Mouse (Mus musculus): ENCODE data around the gene Rsg1. TPM values are rescaled to one million over a fixed set of nuclear protein-coding genes. Genes with fewer than 3 reads are reported as not detected.
A peak's percentile ranks its signal among the peaks of the same experiment; 100 is the strongest.

The Rsg1 gene
- polyA plus RNA-seq, 1 experiment from 2014 or later = 10.9 TPM

DNA sequence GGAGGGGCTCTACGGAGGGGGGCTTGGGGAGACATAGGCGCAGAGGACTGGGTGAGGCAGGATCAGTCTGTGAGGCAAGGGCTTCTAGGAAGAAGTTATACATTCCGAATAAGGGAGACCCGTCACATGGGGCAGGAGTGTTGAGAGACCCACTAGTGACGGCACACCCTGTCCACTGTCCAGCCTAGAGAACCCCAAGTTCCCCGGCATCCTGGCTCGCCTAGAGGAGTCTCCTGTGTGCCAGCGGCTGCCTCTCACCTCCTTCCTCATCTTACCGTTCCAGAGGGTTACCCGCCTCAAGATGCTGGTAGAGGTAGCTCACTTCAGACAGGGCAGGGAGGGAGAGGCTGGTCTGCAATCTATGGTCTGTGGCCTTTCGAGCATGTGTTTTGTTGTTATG is 35.6 kb downstream of the Rsg1 start:
- H3K27me3 ChIP-seq = peaks cover 35% of the 10 kb centered on the region
- ATAC-seq (ENCODE audit: low FRiP score, low read depth) = no peak
- WGBS = 81% methylated on average over 11 of the region's 11 CpGs

DNA sequence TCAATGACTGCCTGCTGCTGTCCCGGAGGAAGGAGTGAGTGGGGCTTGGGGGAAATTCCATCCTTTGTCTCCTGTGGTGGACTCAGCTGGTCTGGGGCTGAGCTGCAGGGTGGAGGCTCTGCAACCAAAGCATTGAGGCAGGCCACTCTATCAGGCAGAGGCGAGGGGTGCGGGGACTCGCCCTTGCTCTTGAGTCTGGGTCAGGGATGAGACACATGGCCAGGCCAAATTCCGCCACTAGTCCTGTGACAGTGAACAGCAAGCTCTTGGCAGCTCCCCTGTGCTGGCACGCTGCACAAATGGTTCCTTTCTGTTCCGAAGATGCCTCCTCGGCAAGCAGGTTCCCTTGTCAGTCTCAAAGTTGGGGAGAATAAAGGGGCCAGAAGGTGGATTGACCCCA is 37.3 kb downstream of the Rsg1 start:
- H3K4me1 ChIP-seq (replicated peaks) = peaks cover 28% of the 10 kb centered on the region
- no peak overlapping the region for H3K9ac ChIP-seq
- WGBS = 59% methylated on average over 8 of the region's 8 CpGs
- no peak for ATAC-seq (ENCODE audit: low FRiP score, low read depth)
- H3K27me3 ChIP-seq = peaks cover 33% of the 10 kb centered on the region
- no peaks in the 10 kb centered on the region for H3K36me3 ChIP-seq
- no peak overlapping the region for H3K4me3 ChIP-seq
- H3K27ac ChIP-seq (replicated peaks) = no peak overlapping the region
- H3K9me3 ChIP-seq = no peaks in the 10 kb centered on the region
- H3K4me2 ChIP-seq = no peak overlapping the region

More for the DNA sequence above, 35.6 kb downstream of the Rsg1 start:
- no peak overlapping the region for H3K27ac ChIP-seq (replicated peaks)
- H3K36me3 ChIP-seq = no peaks in the 10 kb centered on the region
- no peak overlapping the region for H3K4me2 ChIP-seq
- no peaks in the 10 kb centered on the region for H3K9me3 ChIP-seq
- peaks cover 44% of the 10 kb centered on the region for H3K4me1 ChIP-seq (replicated peaks)
- H3K9ac ChIP-seq = no peak overlapping the region
- H3K4me3 ChIP-seq = no peak overlapping the region

DNA sequence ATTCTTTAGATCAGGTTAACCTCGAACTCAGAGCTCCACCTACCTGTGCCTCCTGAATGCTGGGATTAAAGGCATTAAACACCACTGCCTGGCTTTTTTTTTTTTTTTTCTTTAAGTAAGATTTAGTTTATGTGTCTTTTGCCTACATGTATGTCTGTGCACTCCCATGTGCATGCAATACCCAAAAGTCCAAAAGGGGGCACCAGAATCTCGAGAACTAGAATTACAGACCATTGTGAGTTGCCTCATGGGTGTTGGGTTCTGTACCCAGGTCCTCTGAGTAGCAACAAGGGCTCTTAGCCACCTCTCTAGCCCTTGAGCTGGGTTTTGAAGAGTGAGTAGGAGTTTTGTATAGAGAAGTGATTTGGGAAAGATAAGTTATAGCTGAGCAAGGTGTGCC is 38.9 kb downstream of the Rsg1 start:
- H3K27ac ChIP-seq (replicated peaks) = no peak overlapping the region
- 68% methylated on average over 2 of the region's 2 CpGs for WGBS
- ATAC-seq (ENCODE audit: low FRiP score, low read depth) = no peak

DNA sequence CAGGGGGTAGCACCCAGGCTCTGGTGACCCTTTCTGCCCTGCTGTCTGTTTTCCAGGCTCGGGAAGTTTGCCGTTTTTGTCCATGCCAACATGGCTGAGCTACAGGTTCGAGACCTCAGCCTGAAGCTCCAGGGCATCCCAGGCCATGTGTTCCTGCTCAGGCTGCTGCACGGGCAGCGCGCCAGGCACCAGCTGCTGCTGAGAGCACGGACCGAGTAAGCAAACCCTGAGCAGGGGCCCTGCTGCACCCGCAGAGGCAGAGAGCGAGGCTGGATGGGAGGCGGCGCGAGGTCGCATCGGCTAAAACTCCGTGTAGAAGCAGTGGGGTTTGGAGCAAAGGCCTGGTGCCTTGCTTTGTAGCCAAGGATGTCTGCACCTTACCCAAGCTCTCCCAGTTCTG is 40.5 kb downstream of the Rsg1 start:
- Histone ChIP-seq H3K27ac (replicated peaks) (no peak overlapping the region), H3K9me3 (no peaks in the 10 kb centered on the region), H3K4me3 (no peak overlapping the region), H3K4me2 (no peak overlapping the region), H3K9ac (no peak overlapping the region), H3K27me3 (peaks cover 4% of the 10 kb centered on the region), H3K36me3 (no peaks in the 10 kb centered on the region), H3K4me1 (replicated peaks) (no peaks in the 10 kb centered on the region; the same call in 1 of the 2 replicates)
- WGBS = 50% methylated on average over 16 of the region's 16 CpGs
- ATAC-seq (ENCODE audit: low FRiP score, low read depth) = peak; percentile 7; the same call in 1 of the 2 replicates

More for the DNA sequence above, 38.9 kb downstream of the Rsg1 start:
- Histone ChIP-seq H3K4me2 (no peak overlapping the region), H3K27me3 (peaks cover 20% of the 10 kb centered on the region), H3K36me3 (no peaks in the 10 kb centered on the region), H3K9ac (no peak overlapping the region), H3K4me3 (no peak overlapping the region), H3K4me1 (replicated peaks) (peaks cover 12% of the 10 kb centered on the region), H3K9me3 (no peaks in the 10 kb centered on the region)

GRCm38 (mm10) chr4:141257440-141257839 is 43.7 kb downstream of the Rsg1 start:
- Histone ChIP-seq H3K4me2 (no peak overlapping the region), H3K4me3 (no peak overlapping the region), H3K9ac (no peak overlapping the region), H3K27ac (replicated peaks) (no peak overlapping the region), H3K36me3 (no peaks in the 10 kb centered on the region), H3K4me1 (replicated peaks) (no peaks in the 10 kb centered on the region; the same call in 1 of the 2 replicates), H3K27me3 (no peaks in the 10 kb centered on the region), H3K9me3 (no peaks in the 10 kb centered on the region)
- ATAC-seq (ENCODE audit: low FRiP score, low read depth) = no peak
- WGBS = 73% methylated on average over 5 of the region's 5 CpGs

- no peaks in the 10 kb centered on the region for H3K4me1 ChIP-seq (replicated peaks)
- H3K9me3 ChIP-seq = no peaks in the 10 kb centered on the region
- no peak overlapping the region for H3K9ac ChIP-seq
- WGBS = 81% methylated on average over 12 of the region's 12 CpGs
- no peaks in the 10 kb centered on the region for H3K27me3 ChIP-seq
- H3K27ac ChIP-seq (replicated peaks) = no peak overlapping the region
- H3K4me3 ChIP-seq = no peak overlapping the region
- no peaks in the 10 kb centered on the region for H3K36me3 ChIP-seq
- ATAC-seq (ENCODE audit: low FRiP score, low read depth) = no peak
- H3K4me2 ChIP-seq = no peak overlapping the region
Measured at GRCm38 (mm10) chr4:141259413-141259812, 45.7 kb downstream of the Rsg1 start.

- no peaks in the 10 kb centered on the region for H3K9me3 ChIP-seq
- no peak overlapping the region for H3K27ac ChIP-seq (replicated peaks)
- 55% methylated on average over 16 of the region's 16 CpGs for WGBS
- H3K4me3 ChIP-seq = no peak overlapping the region
- peak overlapping the region; percentile 18 for H3K4me2 ChIP-seq
- no peak overlapping the region for H3K9ac ChIP-seq
- H3K36me3 ChIP-seq = no peaks in the 10 kb centered on the region
- ATAC-seq (ENCODE audit: low FRiP score, low read depth) = no peak
- H3K27me3 ChIP-seq = no peaks in the 10 kb centered on the region
- H3K4me1 ChIP-seq (replicated peaks) = no peaks in the 10 kb centered on the region
Measured at GRCm38 (mm10) chr4:141260007-141260723, 46.4 kb downstream of the Rsg1 start.

GRCm38 (mm10) chr4:141262906-141263637 is 49.3 kb downstream of the Rsg1 start:
- Histone ChIP-seq H3K4me2 (no peak overlapping the region), H3K27me3 (no peaks in the 10 kb centered on the region), H3K9me3 (no peaks in the 10 kb centered on the region), H3K36me3 (no peaks in the 10 kb centered on the region), H3K27ac (replicated peaks) (no peak overlapping the region), H3K4me3 (no peak overlapping the region), H3K4me1 (replicated peaks) (no peaks in the 10 kb centered on the region), H3K9ac (no peak overlapping the region)
- ATAC-seq (ENCODE audit: low FRiP score, low read depth) = no peak
- 80% methylated on average over 10 of the region's 10 CpGs for WGBS

GRCm38 (mm10) chr4:141265979-141266637 is 52.4 kb downstream of the Rsg1 start:
- no peak overlapping the region for H3K4me3 ChIP-seq
- WGBS = 90% methylated on average over 3 of the region's 3 CpGs
- no peak for ATAC-seq (ENCODE audit: low FRiP score, low read depth)
- no peaks in the 10 kb centered on the region for H3K27me3 ChIP-seq
- H3K4me2 ChIP-seq = no peak overlapping the region
- no peaks in the 10 kb centered on the region for H3K9me3 ChIP-seq
- H3K27ac ChIP-seq (replicated peaks) = no peak overlapping the region
- no peaks in the 10 kb centered on the region for H3K4me1 ChIP-seq (replicated peaks)
- no peaks in the 10 kb centered on the region for H3K36me3 ChIP-seq
- no peak overlapping the region for H3K9ac ChIP-seq

DNA sequence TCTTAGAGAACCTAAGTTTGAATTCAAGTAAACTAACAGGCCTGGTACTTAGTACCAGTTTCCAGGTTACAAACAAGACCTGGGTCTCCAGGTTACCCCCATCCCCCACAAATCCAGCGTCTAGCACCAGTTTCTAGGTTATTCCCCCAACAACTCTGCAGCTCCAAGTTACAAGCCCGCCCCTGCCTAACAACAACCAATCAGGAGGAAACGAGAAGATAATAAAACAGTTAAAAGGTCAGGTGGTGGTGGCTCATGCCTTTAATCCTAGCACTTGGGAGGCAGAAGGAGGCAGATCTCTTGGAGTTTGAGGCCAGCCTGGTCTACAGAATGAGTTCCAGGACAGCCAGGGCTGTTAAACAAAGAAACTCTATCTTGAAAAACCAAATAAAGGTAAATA is 53.5 kb downstream of the Rsg1 start:
- 87% methylated on average over 3 of the region's 3 CpGs for WGBS
- Histone ChIP-seq H3K4me1 (replicated peaks) (no peaks in the 10 kb centered on the region), H3K27me3 (no peaks in the 10 kb centered on the region), H3K4me3 (no peak overlapping the region), H3K4me2 (no peak overlapping the region), H3K9ac (no peak overlapping the region), H3K9me3 (no peaks in the 10 kb centered on the region), H3K27ac (replicated peaks) (no peak overlapping the region), H3K36me3 (no peaks in the 10 kb centered on the region)
- no peak for ATAC-seq (ENCODE audit: low FRiP score, low read depth)

DNA sequence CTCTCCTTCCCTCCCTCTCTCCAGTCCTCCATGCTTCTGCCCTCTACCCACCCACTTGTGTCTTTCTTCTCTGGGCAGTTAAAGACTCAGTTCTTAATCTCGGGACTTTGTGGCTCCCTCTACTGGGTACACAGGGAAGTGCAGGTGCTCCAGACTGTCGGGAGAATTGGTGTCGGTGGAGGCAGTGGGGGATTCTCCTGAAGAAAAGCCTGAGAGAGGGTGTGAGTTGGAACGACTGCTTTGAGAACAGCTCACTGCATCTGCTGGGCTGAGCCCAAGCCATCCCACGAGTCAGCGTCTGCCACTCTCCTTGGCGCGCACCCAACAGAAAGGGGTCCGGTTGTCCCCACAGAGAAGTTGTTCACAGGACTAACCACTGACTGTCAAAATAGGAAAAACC is 54.1 kb downstream of the Rsg1 start:
- Histone ChIP-seq H3K9ac (no peak overlapping the region), H3K4me3 (no peak overlapping the region), H3K9me3 (no peaks in the 10 kb centered on the region), H3K27ac (replicated peaks) (no peak overlapping the region), H3K27me3 (peaks cover 3% of the 10 kb centered on the region; the same call in 1 of the 2 replicates), H3K36me3 (no peaks in the 10 kb centered on the region), H3K4me1 (replicated peaks) (no peaks in the 10 kb centered on the region), H3K4me2 (no peak overlapping the region)
- WGBS = 41% methylated on average over 9 of the region's 9 CpGs
- ATAC-seq (ENCODE audit: low FRiP score, low read depth) = no peak

DNA sequence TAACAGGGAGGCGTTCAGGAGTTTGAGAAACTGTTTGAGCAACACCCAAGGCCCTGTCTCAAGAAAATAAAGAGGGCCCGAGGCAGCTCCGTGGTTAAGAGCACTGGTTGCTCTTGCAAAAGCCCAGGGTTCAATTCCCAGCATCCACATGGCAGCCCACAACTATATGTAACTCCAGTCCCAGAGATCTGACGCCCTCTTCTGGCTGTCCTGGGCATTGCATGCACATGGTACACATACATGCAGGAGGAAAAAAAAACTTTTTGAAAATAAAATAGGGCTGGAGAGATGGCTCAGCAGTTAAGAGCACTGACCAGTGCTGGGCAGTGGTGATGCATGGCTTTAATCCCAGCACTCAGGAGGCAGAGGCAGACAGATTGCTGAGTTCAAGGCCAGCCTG is 54.6 kb downstream of the Rsg1 start:
- Histone ChIP-seq H3K36me3 (no peaks in the 10 kb centered on the region), H3K9ac (no peak overlapping the region), H3K9me3 (no peaks in the 10 kb centered on the region), H3K27me3 (peaks cover 4% of the 10 kb centered on the region; the same call in 1 of the 2 replicates), H3K4me2 (no peak overlapping the region), H3K4me1 (replicated peaks) (peaks cover 5% of the 10 kb centered on the region), H3K27ac (replicated peaks) (no peak overlapping the region), H3K4me3 (no peak overlapping the region)
- no peak for ATAC-seq (ENCODE audit: low FRiP score, low read depth)
- 81% methylated on average over 4 of the region's 4 CpGs for WGBS
